Mouse (Mus musculus) MN1 (cell line): ENCODE data around the gene Gm595.

ENCODE experiments used
- DNase-seq: peaks from one replicate; pipeline ENCODE4 v3.0.0-alpha.2; 2016; ENCODE audit warnings: low spot score

The Gm595 gene

DNA sequence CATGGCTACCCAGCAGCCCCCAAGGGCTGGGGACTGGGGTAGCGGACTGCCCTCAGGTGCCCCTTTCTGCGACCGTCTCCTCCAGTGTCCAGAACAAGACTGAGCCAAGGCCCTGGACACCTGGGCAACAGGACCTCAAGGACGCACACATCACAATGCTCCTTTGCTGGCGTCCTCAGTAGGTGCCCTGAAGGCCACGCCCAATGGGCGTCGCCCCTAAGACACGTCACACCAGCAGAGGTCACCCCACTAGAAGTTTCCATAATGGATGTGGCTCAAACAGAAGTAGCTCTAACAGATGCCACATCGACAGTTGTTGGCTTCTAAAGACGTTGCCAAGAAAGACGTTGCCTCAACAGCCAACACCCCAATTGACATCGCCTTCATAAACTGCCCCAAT is at the start of gene Gm595:
Gene Gm595 (minus strand): TSS at position 101 of the 400 bp plus-strand sequence.
- DNase-seq = no peak

GRCm38 (mm10) chrX:48908421-48908820 is 30.9 kb upstream of the Gm595 start:
- DNase-seq = no peak

DNA sequence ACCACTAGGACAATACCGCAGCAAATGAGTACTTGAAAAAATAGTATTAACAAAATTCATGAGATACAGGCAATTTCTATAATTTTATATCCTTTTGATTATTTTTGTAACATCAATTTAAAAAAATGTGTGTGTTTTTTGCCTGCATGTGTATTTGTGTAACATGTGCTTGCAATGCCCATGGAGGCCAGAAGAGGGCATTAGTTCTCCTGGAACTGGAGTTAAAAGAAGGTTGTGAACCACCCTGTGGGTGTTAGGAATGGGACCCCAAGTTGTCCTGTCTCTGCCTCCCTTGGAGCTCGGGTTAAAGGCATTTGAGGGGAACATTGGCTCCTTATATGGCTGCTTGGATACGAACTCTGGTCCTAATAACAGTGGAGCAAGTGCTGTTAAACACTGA is 26.2 kb upstream of the Gm595 start:
- DNase-seq = no peak

DNA sequence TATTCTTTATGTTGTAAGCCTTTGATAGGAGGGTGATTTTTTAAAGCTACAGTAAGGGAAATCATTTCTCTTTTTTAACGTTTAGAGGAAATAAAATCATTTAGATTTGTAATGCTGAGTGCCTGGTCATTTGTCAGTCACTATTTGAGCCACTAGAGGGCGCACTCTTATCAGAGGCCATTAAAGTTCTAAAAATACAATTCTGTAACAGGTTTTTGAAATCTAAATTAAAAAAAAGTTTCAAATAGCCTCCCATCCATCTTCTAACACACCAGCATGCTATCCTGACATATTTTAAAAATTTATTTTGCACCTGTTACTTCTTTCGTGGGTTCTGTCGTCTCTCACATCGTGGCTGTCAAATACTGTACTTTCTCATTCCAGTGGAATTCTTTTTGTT is 22.0 kb upstream of the Gm595 start:
- DNase-seq = no peak

GRCm38 (mm10) chrX:48896803-48897202 is 19.3 kb upstream of the Gm595 start:
- no peak for DNase-seq

DNA sequence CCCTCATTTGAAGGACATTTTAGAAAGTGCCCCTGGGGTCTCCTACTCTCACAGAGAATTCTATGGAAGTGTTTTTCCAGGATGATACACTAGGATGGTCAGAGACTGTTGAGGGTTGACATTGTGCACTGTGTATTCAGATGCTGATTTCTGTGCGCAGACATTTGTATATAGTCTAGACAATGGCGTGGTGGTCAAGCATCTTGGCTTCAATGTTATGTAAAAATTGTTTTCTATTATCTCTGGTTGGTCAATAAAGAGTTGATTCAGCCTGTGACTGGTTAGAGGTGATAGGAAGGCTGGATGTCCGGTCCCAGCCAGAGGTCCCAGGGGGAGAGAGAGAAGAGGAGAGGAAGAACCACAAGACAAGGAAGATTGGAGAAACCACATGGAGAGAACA is 16.4 kb upstream of the Gm595 start:
- no peak for DNase-seq

DNA sequence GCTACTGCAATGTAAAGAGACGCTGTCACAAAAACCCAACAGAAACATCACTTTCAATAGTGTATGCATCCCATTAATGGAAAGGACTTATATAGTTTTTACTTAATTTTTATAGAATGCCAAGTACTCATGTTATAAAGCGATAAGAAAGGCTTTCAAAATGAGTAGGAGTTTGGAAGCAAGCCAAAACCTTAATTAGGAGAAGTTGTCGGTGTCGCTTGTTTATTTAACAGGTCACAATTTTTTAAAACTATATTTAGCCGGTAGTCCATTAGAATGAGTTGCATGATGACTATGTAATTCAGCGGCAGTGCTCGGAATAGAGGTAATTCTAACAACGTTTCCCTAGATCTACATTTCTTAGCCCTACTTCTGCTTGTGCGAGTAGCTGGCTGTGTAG is 12.7 kb upstream of the Gm595 start:
- no peak for DNase-seq

GRCm38 (mm10) chrX:48884615-48885014 is 7.1 kb upstream of the Gm595 start:
- no peak for DNase-seq
